Mouse (Mus musculus): ENCODE measurements around the gene Echs1.

GRCm38 (mm10) chr7:140121338-140121910 is 5.1 kb upstream of the Echs1 start:
- TF ChIP-seq CTCF (IDR thresholded peaks at IDR 0.05; ENCODE audit: control insufficient read depth, insufficient read depth, low read length) (no peak), POLR2A (IDR thresholded peaks at IDR 0.05; ENCODE audit: borderline replicate concordance, control insufficient read depth, low read depth, low read length) (no peak)

Data from bone marrow, adult 2 months (tissue).